Mouse (Mus musculus) kidney, postnatal 10 days (tissue): ENCODE measurements around the gene Slc37a1.
A peak's percentile ranks its signal among the peaks of the same experiment; 100 is the strongest.
"Not testable (repeated sequence)": the region's sequence is repeated elsewhere in the genome, so short reads cannot be mapped to it uniquely, and the experiment has no call there.

Source experiments
- DNase-seq: peaks from one replicate; pipeline ENCODE4 v3.0.0; 2021; ENCODE audit warnings: mixed read lengths

Slc37a1 gene

DNA sequence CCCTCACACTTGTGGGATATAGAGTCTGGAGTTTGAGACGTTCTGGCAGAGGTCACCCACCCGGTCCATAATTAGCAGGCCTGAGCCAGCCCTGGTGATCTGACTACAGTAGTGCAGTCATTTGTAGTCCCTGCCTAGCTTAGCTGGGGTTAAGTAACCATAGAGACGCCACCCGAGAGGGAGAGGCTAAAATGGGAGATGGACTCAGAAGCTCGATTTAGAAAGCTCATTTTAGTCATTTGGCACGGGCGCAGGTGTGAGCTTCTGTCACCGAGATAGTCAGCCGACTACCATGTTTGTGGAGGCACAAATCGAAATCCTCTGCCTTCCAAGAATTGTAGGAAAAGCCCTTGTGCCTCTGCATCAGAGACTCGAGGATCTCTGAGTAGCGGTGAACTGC is 34.8 kb downstream of the Slc37a1 start:
- no peak for DNase-seq

DNA sequence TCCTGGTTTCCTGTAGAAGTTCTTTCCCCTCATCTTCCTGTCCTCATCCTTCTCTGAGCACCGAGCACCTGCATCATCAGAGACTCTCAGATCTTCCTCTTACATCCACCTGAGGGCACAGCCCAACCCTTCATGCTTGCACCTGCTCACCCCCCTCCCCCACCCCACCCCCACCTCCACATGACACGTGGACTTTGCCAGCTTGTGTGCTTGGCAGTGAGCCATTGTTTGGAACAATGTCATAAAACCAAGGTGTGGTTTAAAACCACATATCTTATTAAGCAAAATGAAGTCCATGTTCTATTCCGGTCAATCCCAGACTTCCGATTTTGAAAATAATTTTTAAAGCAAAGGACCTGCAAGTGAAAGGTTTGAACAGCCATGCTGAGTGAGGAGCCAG is 35.9 kb downstream of the Slc37a1 start:
- no peak for DNase-seq

DNA sequence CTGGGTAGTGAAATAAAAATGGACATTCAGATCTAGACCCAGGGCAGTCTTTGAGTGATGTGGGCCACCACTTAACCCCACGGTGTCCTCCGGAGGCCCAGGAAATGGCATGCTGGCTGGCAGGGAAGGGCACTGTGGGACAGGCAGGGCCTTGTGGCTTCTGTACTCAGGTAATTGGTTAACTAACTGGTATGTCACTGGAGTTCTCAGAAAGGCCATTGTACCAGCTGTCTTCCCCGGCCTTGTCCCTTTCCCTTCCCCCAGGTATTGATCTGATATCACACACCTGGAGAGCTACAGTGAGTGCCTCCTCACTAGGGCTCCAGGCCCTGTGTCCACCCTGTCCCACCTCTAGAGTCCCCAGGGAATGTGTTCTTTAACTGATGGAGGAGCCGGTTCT is 36.8 kb downstream of the Slc37a1 start:
- no peak for DNase-seq

DNA sequence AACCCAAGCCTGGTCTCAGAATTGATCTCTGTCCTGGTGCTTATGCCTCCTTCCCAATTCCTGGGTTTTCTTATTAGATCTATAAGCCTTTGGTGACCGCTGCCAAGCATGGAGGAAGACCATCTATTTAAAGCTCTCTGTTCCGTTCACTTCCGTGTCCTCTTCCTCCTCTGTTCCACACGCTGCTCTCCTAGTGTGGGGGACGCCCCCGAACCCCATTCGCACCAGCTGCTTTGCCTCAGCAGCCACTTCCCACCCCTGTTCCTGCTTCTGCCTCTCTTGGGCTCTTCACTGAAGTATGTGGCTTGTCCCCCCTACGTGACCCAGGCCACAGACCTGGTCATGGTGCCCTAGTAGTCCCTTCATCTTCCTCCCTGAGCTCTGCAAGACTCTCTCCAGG is 37.6 kb downstream of the Slc37a1 start:
- no peak for DNase-seq

DNA sequence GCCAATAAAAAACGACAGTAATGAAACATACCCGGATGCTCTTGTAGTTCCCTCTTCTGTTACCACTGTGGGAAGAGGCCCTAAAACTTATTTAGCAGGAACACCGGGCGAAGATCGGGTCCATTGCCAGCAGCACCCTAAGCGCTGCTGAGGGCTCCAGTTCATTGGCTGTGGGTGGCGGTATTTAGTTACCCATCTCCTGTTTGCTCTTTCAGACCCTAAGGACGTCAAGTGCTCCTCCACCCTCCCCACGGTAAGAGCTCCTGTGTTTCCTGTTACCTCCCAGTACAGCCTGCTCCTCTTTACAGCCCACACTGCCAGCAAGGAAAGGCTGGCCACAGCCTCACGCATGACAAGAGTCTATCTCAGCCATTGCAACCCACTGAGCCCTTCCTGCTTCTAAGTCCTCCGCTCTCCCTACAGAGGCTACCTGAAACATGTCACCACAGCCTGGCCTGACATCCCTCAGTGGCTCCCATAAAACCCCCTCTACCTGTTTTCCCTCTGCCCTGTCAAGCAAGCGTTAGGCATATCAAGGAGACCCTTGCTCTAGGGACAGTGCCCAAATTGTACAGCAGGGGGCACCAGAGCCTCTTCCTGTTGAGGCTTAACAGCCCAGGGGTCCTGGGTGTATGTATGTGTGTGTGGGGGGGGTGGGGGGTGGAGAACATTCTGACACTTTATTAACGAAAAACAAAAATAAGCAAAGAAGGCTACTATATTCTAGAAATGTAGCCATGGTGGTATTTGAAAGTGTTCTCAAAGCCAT is 39.0 kb downstream of the Slc37a1 start:
- peak; percentile 70 for DNase-seq

DNA sequence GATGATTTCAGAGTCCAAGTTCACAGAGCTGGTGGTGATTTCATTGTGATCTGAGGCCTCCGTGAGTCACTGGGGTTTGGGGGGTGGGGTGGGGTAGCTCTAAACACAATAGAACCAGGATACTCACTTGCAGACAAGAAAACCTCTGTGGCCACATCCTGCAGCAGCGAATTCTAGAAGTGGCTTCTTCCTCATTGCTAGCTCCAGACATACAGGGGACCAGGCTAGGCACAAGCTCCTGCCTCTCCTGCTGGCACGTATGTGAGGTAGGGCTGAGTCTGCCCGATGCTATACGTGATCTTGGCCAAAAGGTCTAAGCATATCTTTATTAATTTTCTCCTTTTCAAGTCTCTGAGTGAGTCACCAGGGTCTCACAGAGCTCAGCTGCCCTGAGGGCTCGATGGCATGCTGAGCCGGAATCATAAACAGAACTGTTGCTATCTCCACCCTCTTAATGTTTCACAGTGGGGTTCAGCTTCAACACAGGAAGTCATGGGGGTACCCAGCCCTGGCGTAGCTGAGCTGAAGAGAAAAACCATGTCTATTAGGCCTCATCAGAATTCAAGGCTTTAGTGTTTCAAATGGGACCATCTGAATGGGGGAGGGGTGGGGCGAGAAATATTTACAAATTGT is 39.7 kb downstream of the Slc37a1 start:
- no peak for DNase-seq

DNA sequence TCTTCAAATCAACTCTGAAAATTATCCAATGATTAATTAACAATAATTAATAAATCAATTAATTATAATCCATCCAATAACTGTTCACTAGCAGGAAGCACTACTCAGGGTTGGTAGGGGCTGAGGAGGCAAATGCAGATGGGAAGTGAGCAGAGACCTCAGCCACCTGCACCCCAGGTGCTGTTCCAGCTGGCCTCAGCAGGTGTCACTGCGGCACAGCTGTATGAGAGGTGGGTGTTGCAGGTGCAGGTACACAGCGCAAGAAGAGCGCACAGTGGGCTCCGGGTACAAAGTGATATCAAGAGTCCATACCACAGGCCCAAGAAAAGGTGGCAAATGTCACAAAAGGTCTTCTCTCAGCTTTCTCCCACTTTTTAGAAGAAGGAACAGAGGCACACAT is 41.9 kb downstream of the Slc37a1 start:
- DNase-seq: peak; percentile 56

DNA sequence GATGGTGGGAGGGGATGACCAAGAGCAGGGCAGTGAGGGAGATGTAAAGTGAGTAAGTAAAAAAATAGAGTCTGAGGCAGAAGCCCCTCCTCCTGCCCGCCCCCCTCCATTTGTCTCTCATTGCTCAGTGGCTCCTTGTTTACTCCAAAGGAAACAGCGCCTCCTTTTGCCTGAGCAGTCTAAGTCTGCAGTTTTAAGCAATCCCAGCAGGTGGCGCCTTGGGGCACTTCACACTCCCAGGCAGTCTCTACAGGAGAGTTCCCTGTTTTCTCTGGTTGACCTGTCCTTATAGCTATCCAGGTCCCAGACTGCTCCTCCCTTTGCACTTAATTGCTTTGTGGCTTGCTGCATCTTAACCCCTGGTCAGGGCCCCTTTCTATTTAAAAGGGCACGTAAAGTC is 44.0 kb downstream of the Slc37a1 start:
- peak; percentile 81 for DNase-seq

DNA sequence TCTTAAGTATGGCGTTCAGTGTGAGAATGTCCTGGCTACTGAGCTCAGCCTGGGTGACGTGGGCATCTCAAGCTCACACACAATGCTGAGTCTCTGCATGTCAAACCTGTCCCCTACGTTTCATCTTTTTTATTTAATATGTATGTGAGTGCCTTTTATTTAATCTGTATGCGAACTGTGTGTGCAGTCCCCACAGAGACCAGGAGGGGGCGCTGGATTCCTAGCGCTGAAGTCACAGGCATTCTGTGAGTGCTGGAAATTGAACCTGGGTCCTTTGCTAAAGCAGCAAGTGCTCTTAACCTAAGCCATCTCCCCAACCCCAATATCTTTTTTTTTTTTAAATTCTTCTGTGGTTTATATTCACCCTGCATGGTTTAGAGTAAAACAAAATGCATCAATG is 44.7 kb downstream of the Slc37a1 start:
- no peak for DNase-seq

DNA sequence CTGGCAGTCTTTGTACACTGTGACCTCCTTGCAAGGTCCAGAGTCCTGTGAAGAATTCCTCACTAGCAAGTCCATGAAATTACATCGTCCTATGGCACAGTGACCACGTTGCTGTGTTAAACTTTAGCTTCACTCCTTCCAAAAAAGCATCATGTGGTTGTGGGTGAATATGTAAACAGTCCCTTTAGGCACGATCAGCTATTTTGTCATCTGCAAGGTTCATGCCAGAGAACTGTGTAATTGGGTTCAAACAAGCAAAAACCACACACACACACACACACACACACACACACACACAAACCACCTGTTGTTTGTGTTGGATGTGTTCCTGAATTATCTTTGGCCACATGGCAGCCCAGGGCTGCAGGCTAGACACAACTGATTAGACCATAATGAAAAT is 45.3 kb downstream of the Slc37a1 start:
- peak; percentile 55 for DNase-seq

DNA sequence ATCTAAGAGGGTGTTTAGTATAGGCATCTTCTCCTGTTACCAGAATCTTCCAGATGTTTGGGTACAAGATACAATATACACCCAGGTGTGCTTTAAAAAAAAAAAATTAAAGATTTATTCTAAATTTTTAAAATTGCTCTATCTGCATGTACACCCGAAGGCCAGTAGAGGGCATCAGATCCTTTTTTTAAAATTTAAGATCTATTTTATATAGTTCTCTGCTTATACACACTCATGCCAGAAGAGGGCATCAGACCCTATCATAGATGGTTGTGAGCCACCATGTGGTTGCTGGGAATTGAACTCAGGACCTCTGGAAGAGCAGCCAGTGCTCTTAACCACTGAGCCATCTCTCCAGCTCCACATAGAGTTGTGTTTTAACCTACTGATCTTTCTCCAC is 45.7 kb downstream of the Slc37a1 start:
- DNase-seq: no peak

DNA sequence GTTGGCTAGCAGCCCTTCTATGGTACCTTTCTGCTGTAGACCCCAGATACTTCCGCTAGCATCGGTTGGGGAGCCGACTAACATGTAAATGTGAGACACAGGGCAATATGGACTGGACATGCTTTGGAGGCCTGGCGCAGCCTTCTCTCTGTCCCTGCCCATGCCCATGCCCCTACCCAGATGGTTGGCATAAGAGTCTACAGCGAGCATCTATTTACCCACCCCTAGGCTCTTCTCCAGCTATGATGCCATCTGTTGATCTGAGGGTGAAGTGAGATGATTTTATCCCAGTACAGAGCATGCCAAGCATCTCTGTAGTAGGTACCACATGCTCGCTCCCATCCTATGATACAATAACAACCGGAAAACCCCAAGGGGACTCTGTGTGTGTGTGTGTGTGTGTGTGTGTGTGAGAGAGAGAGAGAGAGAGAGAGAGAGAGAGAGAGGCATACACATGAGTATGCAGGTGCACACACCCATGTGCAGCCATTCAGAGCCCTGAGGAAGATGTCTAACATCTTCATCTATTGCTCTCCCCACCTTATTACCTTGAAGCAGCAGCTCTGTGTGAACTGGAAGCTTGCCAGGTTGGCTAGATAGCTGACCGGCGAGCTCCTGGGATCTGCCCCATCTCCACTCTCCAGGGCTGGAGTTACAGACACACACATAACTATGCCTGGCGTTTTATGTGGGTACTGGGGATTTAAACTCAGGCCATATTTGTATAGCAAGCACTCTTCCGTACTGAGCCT is 48.1 kb downstream of the Slc37a1 start:
- no peak for DNase-seq

DNA sequence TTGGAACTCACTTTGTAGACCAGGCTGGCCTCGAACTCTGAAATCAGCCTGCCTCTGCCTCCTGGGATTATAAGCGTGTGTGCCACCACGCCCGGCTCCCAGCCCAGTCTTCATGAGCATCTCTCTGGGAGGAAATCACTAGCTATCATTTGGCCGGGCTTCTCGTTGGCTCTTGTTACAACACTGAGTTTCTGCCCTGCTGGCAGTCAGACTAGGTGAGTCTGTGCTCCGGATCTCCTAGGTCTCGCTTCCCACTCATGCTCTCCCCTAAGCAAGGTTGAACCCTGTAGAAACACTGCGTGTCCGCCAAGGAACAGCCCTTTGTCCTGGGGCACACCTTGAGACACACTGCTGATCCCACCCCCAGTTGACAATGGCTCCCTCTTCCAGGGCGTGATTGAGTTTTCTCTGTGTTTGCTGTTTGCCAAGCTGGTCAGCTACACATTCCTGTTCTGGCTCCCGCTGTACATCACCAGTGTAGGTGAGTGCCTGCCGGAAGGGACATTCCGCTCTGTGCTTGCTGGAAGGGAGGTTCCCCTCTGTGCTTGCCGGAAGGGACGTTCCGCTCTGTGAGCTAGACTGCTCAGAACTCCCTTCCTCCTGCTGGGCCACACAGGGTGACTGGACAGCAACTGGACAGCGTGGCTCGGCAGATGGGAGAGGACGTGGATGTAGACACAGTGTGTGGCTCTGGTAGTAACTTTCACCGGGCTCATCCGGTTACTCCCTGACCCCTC is 48.9 kb downstream of the Slc37a1 start:
- peak; percentile 49 for DNase-seq

DNA sequence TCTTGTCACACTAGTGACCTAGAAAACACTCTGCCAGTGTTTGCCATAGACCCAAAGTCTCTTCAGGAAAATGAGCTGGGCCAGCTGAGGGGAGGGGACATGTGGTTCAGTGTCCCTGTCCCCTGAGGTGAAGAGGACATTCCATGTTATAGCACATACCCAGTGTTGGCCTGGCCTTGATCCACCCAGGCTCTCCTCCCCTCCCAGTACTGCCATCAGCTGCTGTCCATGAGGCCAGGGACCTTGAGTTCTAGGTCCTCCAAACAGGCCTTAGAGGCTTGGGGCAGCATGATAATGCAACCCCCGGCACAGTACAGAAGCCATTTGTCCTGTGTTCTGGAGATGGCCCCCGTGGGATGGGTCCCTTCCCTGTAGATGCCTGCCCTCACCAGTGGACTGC is 53.2 kb downstream of the Slc37a1 start:
- DNase-seq: no peak

DNA sequence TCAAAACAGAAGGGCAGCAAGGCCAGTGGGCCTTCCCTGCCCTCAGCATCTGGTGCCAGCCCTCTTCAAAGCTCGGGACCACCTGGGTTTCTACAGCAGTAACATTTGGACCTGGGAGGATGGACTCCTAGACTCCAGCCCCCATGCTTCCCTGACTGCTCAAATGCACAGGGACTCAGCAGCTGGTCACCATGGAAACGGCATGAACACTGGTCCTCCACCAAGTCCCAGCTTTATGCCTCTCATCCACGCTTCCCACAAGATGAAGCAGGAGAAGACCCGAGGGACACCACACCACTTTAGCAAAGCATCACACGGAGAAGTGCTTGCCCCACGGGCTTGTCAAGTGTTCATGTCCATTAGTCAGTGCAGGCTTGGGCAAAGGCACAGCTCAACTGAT is 55.6 kb downstream of the Slc37a1 start:
- DNase-seq: no peak

DNA sequence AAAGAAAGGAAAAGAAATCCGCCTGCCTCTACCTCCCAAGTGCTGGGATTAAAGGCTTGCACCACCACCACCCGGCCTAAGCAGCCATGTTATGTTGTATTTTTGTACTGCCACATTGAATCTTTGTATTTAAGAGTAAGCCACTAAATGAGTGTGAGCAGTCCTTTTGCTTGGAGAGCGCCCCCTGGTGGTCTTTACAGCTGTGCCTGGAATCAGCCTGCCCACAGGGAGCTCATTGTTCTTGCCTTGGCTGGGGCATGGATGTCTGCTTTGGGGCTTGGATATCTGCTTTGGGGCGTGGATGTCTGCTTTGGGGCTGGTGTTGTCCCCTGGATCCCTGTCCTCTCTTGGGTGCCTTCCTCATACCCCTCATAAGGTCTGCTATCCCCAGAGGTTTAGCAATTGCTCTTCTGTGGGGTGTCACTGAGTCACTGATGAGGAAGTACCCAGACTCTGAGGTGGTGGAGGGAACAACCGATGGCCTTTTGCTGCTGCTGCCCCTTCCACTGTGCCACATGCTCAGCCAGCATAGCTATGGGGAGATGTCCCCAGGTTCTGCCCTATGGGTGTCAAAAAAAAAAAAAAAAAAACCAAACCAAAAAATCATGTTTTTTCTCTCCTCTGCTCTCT is 57.7 kb downstream of the Slc37a1 start:
- DNase-seq: peak; percentile 88

DNA sequence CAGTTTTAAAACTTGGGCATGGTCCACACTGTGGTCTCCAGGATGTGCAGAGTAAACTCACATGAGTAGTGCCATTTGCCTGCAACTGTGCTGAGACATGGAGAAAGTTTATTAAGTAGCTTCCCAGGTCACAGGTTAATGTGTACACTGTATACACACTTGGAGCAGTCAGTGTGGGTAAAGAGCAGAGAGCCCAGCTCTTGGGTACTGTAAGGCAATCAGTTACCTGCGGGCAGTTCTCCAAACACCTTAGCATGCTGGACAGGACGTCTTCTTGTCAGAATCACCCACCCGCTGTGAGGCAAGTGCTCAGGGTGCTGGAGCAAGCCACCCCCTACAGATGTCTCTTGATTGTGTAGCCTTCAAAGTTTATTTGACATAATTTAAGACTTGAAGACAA is 58.2 kb downstream of the Slc37a1 start:
- no peak for DNase-seq

DNA sequence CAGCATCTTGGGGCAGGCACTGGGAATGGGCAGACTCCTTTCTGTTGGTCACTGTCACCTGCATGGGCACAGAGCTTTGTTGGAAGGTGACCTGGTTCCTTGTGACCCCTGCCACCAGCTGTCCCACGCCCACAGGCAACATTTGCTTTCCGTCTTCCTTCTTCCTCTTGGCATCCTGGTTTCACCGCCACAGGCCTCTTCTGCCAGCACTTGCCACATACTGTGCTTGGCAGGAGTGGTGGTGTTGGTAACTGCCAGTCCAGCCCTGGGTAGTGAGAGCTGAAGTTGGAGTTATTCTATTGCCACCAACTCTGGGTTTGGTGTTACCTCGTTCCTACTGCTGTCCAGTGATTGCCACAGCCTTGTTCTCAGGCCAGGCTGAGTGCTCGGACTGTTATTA is 61.5 kb downstream of the Slc37a1 start:
- no peak for DNase-seq

DNA sequence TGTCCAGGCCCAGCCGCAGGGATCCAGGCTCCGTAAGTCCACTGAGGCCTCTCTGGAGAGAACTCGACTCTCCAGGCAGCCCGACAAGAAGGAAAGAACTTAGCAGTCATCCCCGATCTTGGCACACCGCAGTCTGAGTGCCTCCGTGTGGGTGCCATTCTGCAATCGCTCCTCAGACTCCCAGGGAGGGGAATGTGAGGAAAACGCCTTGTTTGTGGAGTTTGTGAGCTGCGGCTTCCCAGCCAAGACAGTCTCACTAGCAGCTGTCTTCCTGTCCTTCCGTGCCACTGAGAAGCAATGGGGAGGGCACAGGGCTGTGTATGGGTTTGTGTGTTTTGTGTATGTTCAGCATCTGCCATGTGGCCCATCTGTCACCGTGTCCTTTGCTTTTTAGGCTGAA is 62.8 kb downstream of the Slc37a1 start:
- no peak for DNase-seq

DNA sequence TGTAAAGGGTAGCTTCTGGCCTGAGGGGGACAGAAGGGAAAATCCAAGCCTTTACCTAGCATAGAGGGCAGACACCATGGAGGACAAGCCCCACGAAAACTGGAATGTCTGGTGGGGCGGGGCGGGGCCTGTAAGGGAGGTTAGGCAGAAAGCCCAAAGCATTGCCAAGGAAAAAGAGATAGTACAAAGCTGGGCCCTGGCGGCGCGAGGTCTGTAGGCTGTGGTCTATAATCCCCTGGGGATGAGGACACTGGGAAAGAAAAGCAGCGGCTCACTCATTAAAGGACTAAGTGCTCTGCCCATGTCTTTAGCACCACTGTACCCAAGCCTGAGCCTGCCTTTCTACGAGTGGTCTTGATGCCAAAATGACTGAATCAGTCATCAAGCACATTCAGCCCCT is 65.4 kb downstream of the Slc37a1 start:
- no peak for DNase-seq

DNA sequence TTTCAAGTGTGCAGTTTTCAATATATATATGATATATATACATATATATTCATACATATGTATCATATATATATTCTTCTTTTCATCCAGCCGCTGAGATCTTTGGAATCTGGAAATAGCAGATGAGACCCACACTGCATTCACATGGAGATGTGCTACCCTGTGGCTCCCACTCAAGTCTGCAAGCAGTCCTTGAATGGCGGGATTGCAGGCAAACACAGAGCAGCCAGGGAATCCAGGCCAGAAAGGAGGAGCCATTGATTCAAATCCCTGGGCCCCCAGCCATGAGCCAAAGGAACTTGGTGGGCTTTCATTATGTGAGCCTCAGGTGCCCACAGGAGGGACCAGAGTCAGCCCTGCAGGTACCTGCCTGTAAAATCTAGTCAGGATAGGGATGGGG is 66.7 kb downstream of the Slc37a1 start:
- no peak for DNase-seq

DNA sequence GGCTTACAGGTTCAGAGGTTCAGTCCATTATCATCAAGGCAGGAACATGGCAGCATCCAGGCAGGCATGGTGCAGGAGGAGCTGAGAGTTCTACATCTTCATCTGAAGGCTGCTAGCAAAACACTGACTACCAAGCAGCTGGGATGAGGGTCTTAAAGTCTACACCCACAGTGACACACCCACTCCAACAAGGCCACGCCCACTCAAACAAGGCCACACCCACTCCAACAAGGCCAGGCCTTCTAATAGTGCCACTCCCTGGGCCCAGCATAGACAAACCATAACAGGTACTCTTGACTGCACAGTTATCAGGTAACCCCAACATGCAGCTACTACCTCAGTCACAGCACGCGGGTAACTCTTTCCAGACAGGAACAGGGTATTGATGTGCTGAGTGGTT is 68.1 kb downstream of the Slc37a1 start:
- DNase-seq: not testable (repeated sequence)
